Mouse (Mus musculus) forebrain, embryonic 12.5 days (tissue): ENCODE measurements around the gene Slc9a2. TPM values are rescaled to one million over a fixed set of nuclear protein-coding genes. Genes with fewer than 3 reads are reported as not detected.
A peak's percentile ranks its signal among the peaks of the same experiment; 100 is the strongest.
"Not testable (repeated sequence)": the region's sequence is repeated elsewhere in the genome, so short reads cannot be mapped to it uniquely, and the experiment has no call there.

Source experiments
- ATAC-seq: fragments of 200-750 bp; cut with Nextera tagmentation; 2 replicates; pipeline ENCODE4 v1.8.0; 2017; ENCODE audit warnings: moderate TSS enrichment; ENCODE audit not compliant: low FRiP score
- H3K27ac ChIP-seq: fragments of 300-500 bp; sonication (generic); 2 replicates; pipeline ENCODE4 v1.5.1; 2016; ENCODE audit warnings: mild to moderate bottlenecking
- H3K27me3 ChIP-seq: fragments of 300-500 bp; sonication (generic); 2 replicates; pipeline ENCODE4 v1.6.1; 2016; ENCODE audit warnings: mild to moderate bottlenecking
- H3K36me3 ChIP-seq: fragments of 300-500 bp; sonication (generic); replicated peaks from 2 replicates; pipeline ENCODE4 v1.6.1; 2016; ENCODE audit warnings: mild to moderate bottlenecking
- H3K4me1 ChIP-seq: fragments of 300-500 bp; sonication (generic); 2 replicates; pipeline ENCODE4 v1.6.1; 2016
- H3K4me2 ChIP-seq: fragments of 300-500 bp; sonication (generic); 2 replicates; pipeline ENCODE4 v1.6.1; 2016; ENCODE audit warnings: mild to moderate bottlenecking, moderate library complexity
- H3K4me3 ChIP-seq: fragments of 300-500 bp; sonication (generic); replicated peaks from 2 replicates; pipeline ENCODE4 v1.5.1; 2016; ENCODE audit warnings: mild to moderate bottlenecking
- H3K9ac ChIP-seq: fragments of 300-500 bp; sonication (generic); 2 replicates; pipeline ENCODE4 v1.6.1; 2016; ENCODE audit warnings: mild to moderate bottlenecking
- H3K9me3 ChIP-seq: fragments of 300-500 bp; sonication (generic); 2 replicates; pipeline ENCODE4 v1.6.1; 2016
- WGBS: fragments of 180-500 bp; shearing (Covaris S2); methylation state at CpG from one replicate; pipeline ENCODE4 v1.1.7; 2016; 5-methylcytosine and 5-hydroxymethylcytosine counted together
- polyA plus RNA-seq: library from polyadenylated mRNA; unstranded; fragments of >200 nt; fragmentation: Nextera tagmentation; extraction: Ambion mirVana; gene quantifications from 2 replicates; pipeline ENCODE4 v1.2.1, GENCODE M21; 2016

The Slc9a2 gene
- polyA plus RNA-seq, 1 experiment from 2014 or later, result 0.05 TPM

- ATAC-seq, result not testable (repeated sequence)
- 14% methylated on average over 3 of the region's 3 CpGs for WGBS
These were observed 12.9 kb upstream of the Slc9a2 start for GRCm38 (mm10) chr1:40667442-40667841.

GRCm38 (mm10) chr1:40670025-40670424, 10.3 kb upstream of the Slc9a2 start:
- Histone ChIP-seq H3K36me3 (no peaks in the 10 kb centered on the region), H3K27ac (no peak overlapping the region), H3K4me3 (no peak overlapping the region), H3K4me1 (no peaks in the 10 kb centered on the region), H3K9ac (no peak overlapping the region), H3K27me3 (no peaks in the 10 kb centered on the region), H3K9me3 (no peaks in the 10 kb centered on the region), H3K4me2 (no peak overlapping the region)
- WGBS, result 85% methylated on average over 3 of the region's 3 CpGs
- no peak for ATAC-seq

More at GRCm38 (mm10) chr1:40667442-40667841, 12.9 kb upstream of the Slc9a2 start:
- H3K27ac ChIP-seq, H3K27me3 ChIP-seq, H3K9me3 ChIP-seq, H3K36me3 ChIP-seq, H3K9ac ChIP-seq, H3K4me1 ChIP-seq, H3K4me2 ChIP-seq, H3K4me3 ChIP-seq: not testable (repeated sequence)

- no peaks in the 10 kb centered on the region for H3K36me3 ChIP-seq
- H3K27me3 ChIP-seq, result no peaks in the 10 kb centered on the region
- no peak for ATAC-seq
- 98% methylated on average over 4 of the region's 4 CpGs for WGBS
- no peaks in the 10 kb centered on the region for H3K4me1 ChIP-seq
- H3K9ac ChIP-seq, result no peak overlapping the region
- H3K9me3 ChIP-seq, result no peaks in the 10 kb centered on the region
- no peak overlapping the region for H3K27ac ChIP-seq
- H3K4me3 ChIP-seq, result no peak overlapping the region
- no peak overlapping the region for H3K4me2 ChIP-seq
These were observed 8.9 kb upstream of the Slc9a2 start for GRCm38 (mm10) chr1:40671490-40671889.

GRCm38 (mm10) chr1:40677306-40677705, 3.1 kb upstream of the Slc9a2 start:
- Histone ChIP-seq H3K27me3 (peaks cover 50% of the 10 kb centered on the region), H3K27ac (no peak overlapping the region), H3K4me2 (no peak overlapping the region), H3K4me1 (peaks cover 21% of the 10 kb centered on the region), H3K4me3 (no peak overlapping the region), H3K9me3 (no peaks in the 10 kb centered on the region), H3K36me3 (no peaks in the 10 kb centered on the region), H3K9ac (no peak overlapping the region)
- WGBS, result 46% methylated on average over 5 of the region's 5 CpGs
- ATAC-seq, result no peak

- WGBS, result under 1% methylated on average over 75 of the region's 90 CpGs
- Histone ChIP-seq H3K27ac (no peak overlapping the region), H3K4me3 (peak overlapping the region; percentile 67), H3K9me3 (no peaks in the 10 kb centered on the region), H3K36me3 (no peaks in the 10 kb centered on the region), H3K4me2 (peak overlapping the region; percentile 100), H3K4me1 (peaks cover 21% of the 10 kb centered on the region), H3K9ac (peak overlapping the region; percentile 57), H3K27me3 (peaks cover 71% of the 10 kb centered on the region)
- ATAC-seq, result peak; percentile 83
These were observed 709 bp downstream of the Slc9a2 start for GRCm38 (mm10) chr1:40680868-40681698.

- H3K4me2 ChIP-seq, result peak overlapping the region; percentile 100
- H3K9me3 ChIP-seq, result no peaks in the 10 kb centered on the region
- peak overlapping the region; percentile 67 for H3K4me3 ChIP-seq
- peak; percentile 77 for ATAC-seq
- 3% methylated on average over 44 of the region's 44 CpGs for WGBS
- H3K9ac ChIP-seq, result peak overlapping the region; percentile 57
- H3K27ac ChIP-seq, result no peak overlapping the region
- peaks cover 71% of the 10 kb centered on the region for H3K27me3 ChIP-seq
- H3K4me1 ChIP-seq, result peaks cover 21% of the 10 kb centered on the region
- no peaks in the 10 kb centered on the region for H3K36me3 ChIP-seq
These were observed 1.5 kb downstream of the Slc9a2 start for GRCm38 (mm10) chr1:40681699-40682510.

- no peaks in the 10 kb centered on the region for H3K27me3 ChIP-seq
- H3K36me3 ChIP-seq, result no peaks in the 10 kb centered on the region
- no peaks in the 10 kb centered on the region for H3K4me1 ChIP-seq
- no peak overlapping the region for H3K9ac ChIP-seq
- H3K9me3 ChIP-seq, result no peaks in the 10 kb centered on the region
- no peak overlapping the region for H3K4me2 ChIP-seq
- no peak for ATAC-seq
- WGBS, result 90% methylated on average over 13 of the region's 13 CpGs
- no peak overlapping the region for H3K4me3 ChIP-seq
- no peak overlapping the region for H3K27ac ChIP-seq
These were observed 13.9 kb downstream of the Slc9a2 start for GRCm38 (mm10) chr1:40694296-40694695.

GRCm38 (mm10) chr1:40696436-40696835, 16.1 kb downstream of the Slc9a2 start:
- Histone ChIP-seq H3K4me1 (no peaks in the 10 kb centered on the region), H3K9me3 (no peaks in the 10 kb centered on the region), H3K36me3 (no peaks in the 10 kb centered on the region), H3K4me2 (no peak overlapping the region), H3K9ac (no peak overlapping the region), H3K27me3 (no peaks in the 10 kb centered on the region), H3K27ac (no peak overlapping the region), H3K4me3 (no peak overlapping the region)
- 86% methylated on average over 3 of the region's 3 CpGs for WGBS
- ATAC-seq, result no peak

GRCm38 (mm10) chr1:40705099-40705498, 24.7 kb downstream of the Slc9a2 start:
- Histone ChIP-seq H3K9me3 (no peaks in the 10 kb centered on the region), H3K27me3 (no peaks in the 10 kb centered on the region), H3K9ac (no peak overlapping the region), H3K4me1 (no peaks in the 10 kb centered on the region), H3K36me3 (no peaks in the 10 kb centered on the region), H3K27ac (no peak overlapping the region), H3K4me3 (no peak overlapping the region), H3K4me2 (no peak overlapping the region)
- ATAC-seq, result no peak
- 91% methylated on average over 4 of the region's 4 CpGs for WGBS

GRCm38 (mm10) chr1:40714950-40715349, 34.6 kb downstream of the Slc9a2 start:
- 89% methylated on average over 9 of the region's 9 CpGs for WGBS

GRCm38 (mm10) chr1:40726051-40726450, 45.7 kb downstream of the Slc9a2 start:
- Histone ChIP-seq H3K9me3 (no peaks in the 10 kb centered on the region), H3K4me2 (no peak overlapping the region), H3K36me3 (no peaks in the 10 kb centered on the region), H3K4me1 (no peaks in the 10 kb centered on the region), H3K9ac (no peak overlapping the region), H3K4me3 (no peak overlapping the region), H3K27ac (no peak overlapping the region), H3K27me3 (no peaks in the 10 kb centered on the region)
- ATAC-seq, result no peak
- WGBS, result 90% methylated on average over 10 of the region's 10 CpGs

More at GRCm38 (mm10) chr1:40714950-40715349, 34.6 kb downstream of the Slc9a2 start:
- Histone ChIP-seq H3K27me3 (no peaks in the 10 kb centered on the region), H3K27ac (no peak overlapping the region), H3K4me2 (no peak overlapping the region), H3K9ac (no peak overlapping the region), H3K4me3 (no peak overlapping the region), H3K36me3 (no peaks in the 10 kb centered on the region), H3K9me3 (no peaks in the 10 kb centered on the region), H3K4me1 (no peaks in the 10 kb centered on the region)
- no peak for ATAC-seq

- no peaks in the 10 kb centered on the region for H3K36me3 ChIP-seq
- no peak for ATAC-seq
- 87% methylated on average over 7 of the region's 7 CpGs for WGBS
- no peaks in the 10 kb centered on the region for H3K9me3 ChIP-seq
- H3K4me3 ChIP-seq, result no peak overlapping the region
- no peak overlapping the region for H3K27ac ChIP-seq
- no peak overlapping the region for H3K9ac ChIP-seq
- H3K4me2 ChIP-seq, result no peak overlapping the region
- no peaks in the 10 kb centered on the region for H3K4me1 ChIP-seq
- H3K27me3 ChIP-seq, result no peaks in the 10 kb centered on the region
These were observed 47.0 kb downstream of the Slc9a2 start for GRCm38 (mm10) chr1:40727404-40727803.
